ENCODE assay signal across 18 mouse cellular contexts in genomic region chr5:34393251-34393650, GRCm38 (mm10).
"Had no signal": no experiment of that assay in that cellular context is flagged by ENCODE, and none has a peak within 500 bp of the region (broad histone marks: within the 10 kb centered on the region; RNA-seq: fewer than 3 reads in every experiment).

No protein-coding gene starts in this region.

- H3K9ac ChIP-seq: lung, embryonic 14.5 days; midbrain, embryonic 13.5 days; neural tube, embryonic 13.5 days; neural tube, embryonic 15.5 days had no signal

- ATAC-seq: midbrain, embryonic 13.5 days; midbrain, embryonic 16.5 days had no signal

- H3K27me3 ChIP-seq: midbrain, embryonic 13.5 days; neural tube, embryonic 13.5 days; neural tube, embryonic 15.5 days had no signal

- H3K27ac ChIP-seq: midbrain, embryonic 10.5 days; midbrain, embryonic 13.5 days; neural tube, embryonic 13.5 days; neural tube, embryonic 15.5 days had no signal

- H3K4me2 ChIP-seq: lung, embryonic 14.5 days; midbrain, embryonic 13.5 days; neural tube, embryonic 13.5 days; neural tube, embryonic 15.5 days had no signal

- DNase-seq: lung, adult 18-20 months; lung, embryonic 14.5 days; lung, postnatal 10 days; lung, postnatal 4 days; retina, postnatal 1 day; right cerebral cortex, adult 18-20 months; right cerebral cortex, postnatal 25 days; right cerebral cortex, postnatal 4 days; spleen, adult 18-20 months; thymus, adult 18-20 months; thymus, postnatal 14 days; thymus, postnatal 36 days had no signal

- H3K9me3 ChIP-seq: midbrain, embryonic 13.5 days; neural tube, embryonic 13.5 days; neural tube, embryonic 15.5 days had no signal

- H3K4me1 ChIP-seq: midbrain, embryonic 10.5 days had no signal

- H3K36me3 ChIP-seq: midbrain, embryonic 13.5 days; neural tube, embryonic 15.5 days had no signal

- H3K4me3 ChIP-seq: midbrain, embryonic 10.5 days; midbrain, embryonic 13.5 days; myocyte; neural tube, embryonic 13.5 days; neural tube, embryonic 15.5 days had no signal
